Mouse (Mus musculus) frontal cortex, postnatal 25 days (tissue): ENCODE measurements around the gene Ttll4.

ENCODE experiments used
- DNase-seq, 2 experiments: peaks; one replicate each; pipeline ENCODE4 v3.0.0; 2022; ENCODE audit warnings: low spot score in 2 of 2

Ttll4 gene

GRCm38 (mm10) chr1:74752833-74753232 is 91.3 kb downstream of the Ttll4 start:
- DNase-seq: no peak
